Mouse (Mus musculus): Measurements from ENCODE around the gene Tmem88.

Tmem88 gene

GRCm38 (mm10) chr11:69377766-69378165 lies 20.3 kb downstream of the Tmem88 start:
- no peak for DNase-seq

- DNase-seq: no peak
These were observed 22.4 kb downstream of the Tmem88 start for GRCm38 (mm10) chr11:69375646-69376045.

- DNase-seq: no peak
These were observed 24.6 kb downstream of the Tmem88 start for GRCm38 (mm10) chr11:69373223-69373965.

GRCm38 (mm10) chr11:69372780-69373170 lies 25.3 kb downstream of the Tmem88 start:
- DNase-seq: peak in 1 of 2 experiments; percentile 44

- DNase-seq: peak; percentile 90 to 93
These were observed 25.8 kb downstream of the Tmem88 start for GRCm38 (mm10) chr11:69372056-69372779.

GRCm38 (mm10) chr11:69371601-69372000 lies 26.4 kb downstream of the Tmem88 start:
- DNase-seq: no peak

GRCm38 (mm10) chr11:69370817-69371215 lies 27.2 kb downstream of the Tmem88 start:
- DNase-seq: no peak

GRCm38 (mm10) chr11:69369990-69370816 lies 27.8 kb downstream of the Tmem88 start:
- DNase-seq: no peak

- no peak for DNase-seq
These were observed 28.6 kb downstream of the Tmem88 start, which contains the start of gene Chd3 for GRCm38 (mm10) chr11:69369215-69369989. Gene Chd3 (minus strand): TSS chr11:69369406.

- peak; percentile 72 to 78 for DNase-seq
These were observed 29.4 kb downstream of the Tmem88 start for GRCm38 (mm10) chr11:69368356-69369214.

- peak in 1 of 2 experiments; percentile 21 for DNase-seq
These were observed 30.2 kb downstream of the Tmem88 start for GRCm38 (mm10) chr11:69367616-69368355.

- DNase-seq: peak in 1 of 2 experiments; percentile 20
These were observed 31.0 kb downstream of the Tmem88 start for GRCm38 (mm10) chr11:69366855-69367615.

- DNase-seq: peak; percentile 79 to 89
These were observed 31.7 kb downstream of the Tmem88 start for GRCm38 (mm10) chr11:69366157-69366854.

GRCm38 (mm10) chr11:69365722-69366121 lies 32.3 kb downstream of the Tmem88 start:
- no peak for DNase-seq

GRCm38 (mm10) chr11:69364910-69365309 lies 33.1 kb downstream of the Tmem88 start:
- DNase-seq: peak; percentile 91 to 93

GRCm38 (mm10) chr11:69364376-69364775 lies 33.7 kb downstream of the Tmem88 start:
- DNase-seq: no peak

- DNase-seq: no peak
These were observed 35.6 kb downstream of the Tmem88 start for GRCm38 (mm10) chr11:69362479-69362878.

- no peak for DNase-seq
These were observed 36.0 kb downstream of the Tmem88 start for GRCm38 (mm10) chr11:69362021-69362420.

GRCm38 (mm10) chr11:69357690-69358089 lies 40.3 kb downstream of the Tmem88 start:
- no peak for DNase-seq

Data from cerebellum, postnatal 25 days (tissue).